Mouse (Mus musculus): ENCODE measurements around the gene Ddah1.

- TF ChIP-seq CTCF (IDR thresholded peaks at IDR 0.05; ENCODE audit: extremely low read depth, insufficient read depth, insufficient read length, insufficient replicate concordance) = no peak
- TF ChIP-seq POLR2A (IDR thresholded peaks at IDR 0.05; ENCODE audit: low read depth, low read length) = no peak
Observed at GRCm38 (mm10) chr3:145872680-145873079, 114.2 kb downstream of the Ddah1 start.

Data from spleen, adult 2 months (tissue).